In the genomic region with DNA sequence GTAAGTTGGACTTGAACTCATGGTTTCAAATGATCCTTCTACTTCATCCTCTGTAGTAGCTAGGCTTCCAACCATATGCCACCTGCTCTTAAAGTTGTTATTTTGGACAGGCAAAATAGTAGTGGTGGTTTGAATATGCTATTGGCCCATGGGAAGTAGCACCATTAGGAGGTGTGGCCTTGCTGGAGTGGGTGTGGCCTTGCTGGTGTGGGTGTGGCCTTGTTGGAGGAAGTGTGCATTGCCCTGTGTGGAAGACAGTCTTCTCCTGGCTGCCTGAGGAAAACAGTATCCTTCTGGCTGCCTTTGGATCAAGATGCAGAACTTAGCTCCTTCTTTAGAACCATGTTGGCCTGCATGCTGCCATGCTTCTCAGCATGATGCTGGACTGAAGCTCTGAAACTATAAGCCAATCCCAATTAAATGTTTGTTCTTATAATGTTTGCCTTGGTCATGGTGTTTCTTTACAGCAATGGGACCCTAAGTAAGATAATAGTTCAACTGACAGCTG, we compare ENCODE assay signal across 12 mouse cellular contexts. TPM values are rescaled to one million over a fixed set of nuclear protein-coding genes. Genes with fewer than 3 reads are reported as not detected.
DNase-seq lines count a peak whose midpoint lies in the region; ATAC-seq and TF ChIP-seq lines count a peak whose summit lies in the region.
"Had no signal": no experiment of that assay in that cellular context is flagged by ENCODE, and none has a peak within 500 bp of the region (broad histone marks: within the 10 kb centered on the region; RNA-seq: fewer than 3 reads in every experiment).

No protein-coding gene starts in this region.

- H3K27me3 ChIP-seq in forebrain, embryonic 14.5 days (replicated peaks; ENCODE audit: control insufficient read depth, insufficient read depth, low read length): no peaks in the 10 kb centered on the region
- H3K27me3 ChIP-seq in heart, embryonic 12.5 days (replicated peaks): no peaks in the 10 kb centered on the region
- H3K27me3 ChIP-seq: limb, embryonic 15.5 days had no signal

- TF ChIP-seq POLR2A in lung, adult 2 months (IDR thresholded peaks at IDR 0.05; ENCODE audit: borderline replicate concordance, extremely low read depth, low read depth, low read length): no peak
- TF ChIP-seq POLR2A in bone marrow macrophage, adult 2 months (IDR thresholded peaks at IDR 0.05; ENCODE audit: borderline replicate concordance, low read depth, low read length): no peak

- H3K4me3 ChIP-seq in lung, adult 2 months (replicated peaks; ENCODE audit: extremely low read depth, low read depth, low read length): no peak overlapping the region
- no peak overlapping the region for H3K4me3 ChIP-seq in bone marrow macrophage, adult 2 months (ENCODE audit: insufficient read depth, low read length)
- H3K4me3 ChIP-seq in forebrain, embryonic 14.5 days (ENCODE audit: low read depth, low read length): no peak overlapping the region
- H3K4me3 ChIP-seq in heart, embryonic 12.5 days: no peak overlapping the region
- H3K4me3 ChIP-seq: erythroblast, embryonic 14.5 days; heart, adult 2 months; limb, embryonic 15.5 days had no signal

- H3K4me1 ChIP-seq in lung, adult 2 months (ENCODE audit: control insufficient read depth, insufficient read depth, low read length): peaks cover 5% of the 10 kb centered on the region; the same call in 1 of the 2 replicates
- peaks cover 14% of the 10 kb centered on the region for H3K4me1 ChIP-seq in bone marrow macrophage, adult 2 months (ENCODE audit: control insufficient read depth, insufficient read depth, low read length)
- peaks cover 11% of the 10 kb centered on the region for H3K4me1 ChIP-seq in forebrain, embryonic 14.5 days (ENCODE audit: control insufficient read depth, insufficient read depth, low read length)
- peaks cover 16% of the 10 kb centered on the region for H3K4me1 ChIP-seq in heart, embryonic 12.5 days (replicated peaks)

- ATAC-seq in forebrain, embryonic 14.5 days: no peak
- ATAC-seq in heart, embryonic 12.5 days (ENCODE audit: insufficient number of reproducible peaks, low FRiP score): no peak

- peak; percentile 35 for DNase-seq in lung, postnatal 10 days
- DNase-seq in lung, adult 2 months: no peak
- peak; percentile 77 to 79 for DNase-seq in B cell, adult 2 months
- DNase-seq in natural killer cell, adult 2 months (ENCODE audit: low spot score in 2 of 2): peak; percentile 24 to 56
- DNase-seq in forebrain, embryonic 14.5 days (ENCODE audit: low spot score): no peak
- DNase-seq: cerebellum, adult 9-11 months; heart, postnatal 4 days had no signal

- H3K9ac ChIP-seq in forebrain, embryonic 14.5 days (ENCODE audit: low read length): no peak overlapping the region
- no peak overlapping the region for H3K9ac ChIP-seq in heart, embryonic 12.5 days
- H3K9ac ChIP-seq: limb, embryonic 15.5 days had no signal

- H3K36me3 ChIP-seq in forebrain, embryonic 14.5 days (ENCODE audit: control insufficient read depth, insufficient read depth, low read length): no peaks in the 10 kb centered on the region
- no peaks in the 10 kb centered on the region for H3K36me3 ChIP-seq in heart, embryonic 12.5 days
- H3K36me3 ChIP-seq: limb, embryonic 15.5 days had no signal

- no peak overlapping the region for H3K4me2 ChIP-seq in forebrain, embryonic 14.5 days (ENCODE audit: low read length)
- no peak overlapping the region for H3K4me2 ChIP-seq in heart, embryonic 12.5 days
- H3K4me2 ChIP-seq: limb, embryonic 15.5 days had no signal

- TF ChIP-seq CTCF in lung, adult 2 months (IDR thresholded peaks at IDR 0.05; ENCODE audit: insufficient read depth, low read length): no peak
- TF ChIP-seq CTCF in bone marrow macrophage, adult 2 months (IDR thresholded peaks at IDR 0.05; ENCODE audit: low read depth, low read length): no peak

- H3K27ac ChIP-seq in bone marrow macrophage, adult 2 months (ENCODE audit: insufficient read depth, low read depth, low read length): peak overlapping the region; percentile 47
- H3K27ac ChIP-seq in forebrain, embryonic 14.5 days (ENCODE audit: low read depth, low read length): no peak overlapping the region
- no peak overlapping the region for H3K27ac ChIP-seq in heart, embryonic 12.5 days (ENCODE audit: poor library complexity, severe bottlenecking)
- H3K27ac ChIP-seq: heart, adult 2 months; limb, embryonic 15.5 days had no signal

- H3K9me3 ChIP-seq in forebrain, embryonic 14.5 days (replicated peaks; ENCODE audit: control insufficient read depth, low read length): no peaks in the 10 kb centered on the region
- no peaks in the 10 kb centered on the region for H3K9me3 ChIP-seq in heart, embryonic 12.5 days (replicated peaks)
- H3K9me3 ChIP-seq: limb, embryonic 15.5 days had no signal

RNA-seq across cellular contexts. Expression of gene Prkci, which starts 2.4 kb away (rescaled TPM):
- 29.0 and 42.9 TPM in 2 replicates for polyA plus RNA-seq in lung, adult 2 months (2012; rRNA removed)
- polyA plus RNA-seq in bone marrow macrophage, adult 2 months (2012; ENCODE audit: insufficient read depth, insufficient read length, missing spikeins): 17.4 and 19.8 TPM in 2 replicates
- 24.8 and 25.8 TPM in 2 replicates for polyA plus RNA-seq in forebrain, embryonic 14.5 days (2014; fragmentation: Nextera tagmentation; extraction: Ambion mirVana)
- polyA plus RNA-seq in heart, embryonic 12.5 days (2016; fragmentation: Nextera tagmentation; extraction: Ambion mirVana): 26.9 and 28.9 TPM in 2 replicates

RNA-seq across cellular contexts. Expression of gene Phc3, which starts 23.9 kb away (rescaled TPM):
- 33.7 and 34.0 TPM in 2 replicates for polyA plus RNA-seq in lung, adult 2 months (2012; rRNA removed)
- polyA plus RNA-seq in bone marrow macrophage, adult 2 months (2012; ENCODE audit: insufficient read depth, insufficient read length, missing spikeins): 26.0 and 26.4 TPM in 2 replicates
- polyA plus RNA-seq in forebrain, embryonic 14.5 days (2014; fragmentation: Nextera tagmentation; extraction: Ambion mirVana): 4.8 and 5.7 TPM in 2 replicates
- polyA plus RNA-seq in heart, embryonic 12.5 days (2016; fragmentation: Nextera tagmentation; extraction: Ambion mirVana): 5.5 and 7.1 TPM in 2 replicates

Comparison
In these comparisons a context has a peak if more than half of its experiments do, and no peak if none do; other contexts are left out.
1. DNase-seq: peak in lung, postnatal 10 days (single experiment), B cell, adult 2 months (2 of 2) and natural killer cell, adult 2 months (2 of 2); none in lung, adult 2 months (single experiment) and forebrain, embryonic 14.5 days (single experiment).